Mouse (Mus musculus) intestine, embryonic 16.5 days (tissue): ENCODE measurements at regions not wholly inside any gene's neighbourhood (a gene's known extent, or its start where the extent isn't known, plus 50 kb on each side); places are given as distances from the start of the nearest gene placed in this dataset.

Experiments
- ATAC-seq: fragments of 200-750 bp; cut with Nextera tagmentation; 2 replicates; pipeline ENCODE4 v1.8.0; 2017; ENCODE audit warnings: moderate TSS enrichment, moderate library complexity
- H3K27ac ChIP-seq: fragments of 300-500 bp; sonication (generic); 2 replicates; pipeline ENCODE4 v1.5.1; 2014; ENCODE audit warnings: mild to moderate bottlenecking, low read length
- H3K27me3 ChIP-seq: fragments of 300-500 bp; sonication (generic); replicated peaks from 2 replicates; pipeline ENCODE4 v1.6.1; 2014; ENCODE audit warnings: low read length, control low read depth, mixed read lengths; ENCODE audit not compliant: control insufficient read depth, insufficient read depth
- H3K36me3 ChIP-seq: fragments of 300-500 bp; sonication (generic); 2 replicates; pipeline ENCODE4 v1.6.1; 2014; ENCODE audit warnings: low read length, control low read depth; ENCODE audit not compliant: control insufficient read depth, insufficient read depth
- H3K4me1 ChIP-seq: fragments of 300-500 bp; sonication (generic); 2 replicates; pipeline ENCODE4 v1.6.1; 2014; ENCODE audit warnings: low read length, control low read depth, mixed read lengths; ENCODE audit not compliant: control insufficient read depth, insufficient read depth
- H3K4me2 ChIP-seq: fragments of 300-500 bp; sonication (generic); 2 replicates; pipeline ENCODE4 v1.6.1; 2014; ENCODE audit warnings: low read depth, low read length, control low read depth
- H3K4me3 ChIP-seq: fragments of 300-500 bp; sonication (generic); 2 replicates; pipeline ENCODE4 v1.5.1; 2014; ENCODE audit warnings: mild to moderate bottlenecking, low read length
- H3K9ac ChIP-seq: fragments of 300-500 bp; sonication (generic); 2 replicates; pipeline ENCODE4 v1.6.1; 2014; ENCODE audit warnings: low read depth, low read length
- H3K9me3 ChIP-seq: fragments of 300-500 bp; sonication (generic); 2 replicates; pipeline ENCODE4 v1.6.1; 2016; ENCODE audit warnings: low read length, control low read depth; ENCODE audit not compliant: control insufficient read depth
- WGBS: fragments of 180-500 bp; shearing (Covaris S2); extraction: QIAGEN DNeasy Blood & Tissue Kit; methylation state at CpG from one replicate; pipeline ENCODE4 v1.1.7; 2014; 5-methylcytosine and 5-hydroxymethylcytosine counted together

DNA sequence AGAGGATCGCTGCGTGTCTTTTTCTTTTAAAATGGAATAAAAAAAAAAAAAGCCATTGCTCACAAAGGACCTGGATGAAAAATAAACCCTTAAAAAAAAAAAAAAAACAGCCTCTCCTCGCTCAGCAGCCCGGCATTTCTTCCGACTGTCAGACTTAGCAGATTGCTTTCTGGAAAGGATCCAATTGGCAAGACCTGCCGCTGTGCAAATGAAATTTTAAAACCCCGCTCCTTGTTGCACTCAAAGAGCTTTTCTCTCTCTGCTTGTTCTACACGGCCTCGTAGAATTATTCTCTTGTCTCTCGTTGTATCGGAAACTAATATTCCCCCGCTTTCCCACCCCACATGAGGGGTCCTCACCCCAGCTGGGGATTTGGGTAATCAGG, 166.6 kb downstream of the H2al1j start:
- no peak for ATAC-seq
- peak overlapping the region; percentile 45 for H3K27ac ChIP-seq
- peaks cover 11% of the 10 kb centered on the region; the same call in 1 of the 2 replicates for H3K4me1 ChIP-seq
- H3K9me3 ChIP-seq, result no peaks in the 10 kb centered on the region
- H3K27me3 ChIP-seq, result peaks cover 10% of the 10 kb centered on the region; the same call in 1 of the 2 replicates
- H3K9ac ChIP-seq, result no peak overlapping the region
- H3K4me2 ChIP-seq, result peak overlapping the region; percentile 48
- no peaks in the 10 kb centered on the region for H3K36me3 ChIP-seq
- WGBS, result 23% methylated on average over 12 of the region's 12 CpGs
- peak overlapping the region; percentile 14; the same call in 1 of the 2 replicates for H3K4me3 ChIP-seq

DNA sequence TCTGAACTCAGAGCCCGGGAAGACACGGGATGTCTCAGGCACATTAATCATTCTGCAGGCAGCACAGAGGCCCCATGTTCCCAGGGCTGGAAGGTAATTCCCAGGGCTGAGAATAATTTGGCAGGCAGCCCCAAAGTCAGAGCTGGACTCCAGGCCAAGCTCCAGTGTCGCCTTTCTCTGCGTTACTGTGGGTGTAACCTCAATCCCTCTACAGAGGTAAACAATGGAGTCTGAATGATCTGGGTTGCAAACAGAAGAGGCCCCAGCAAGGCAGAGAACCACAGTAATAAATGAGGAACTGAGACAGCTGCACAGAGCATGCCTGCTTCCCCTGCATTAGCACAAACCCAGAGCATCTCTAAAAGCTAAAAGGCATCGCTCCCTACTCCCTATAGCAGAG, 184.8 kb downstream of the H2al1j start:
- peak; percentile 48; the same call in 1 of the 2 replicates for ATAC-seq
- Histone ChIP-seq H3K27me3 (peaks cover 2% of the 10 kb centered on the region; the same call in 1 of the 2 replicates), H3K36me3 (no peaks in the 10 kb centered on the region)

DNA sequence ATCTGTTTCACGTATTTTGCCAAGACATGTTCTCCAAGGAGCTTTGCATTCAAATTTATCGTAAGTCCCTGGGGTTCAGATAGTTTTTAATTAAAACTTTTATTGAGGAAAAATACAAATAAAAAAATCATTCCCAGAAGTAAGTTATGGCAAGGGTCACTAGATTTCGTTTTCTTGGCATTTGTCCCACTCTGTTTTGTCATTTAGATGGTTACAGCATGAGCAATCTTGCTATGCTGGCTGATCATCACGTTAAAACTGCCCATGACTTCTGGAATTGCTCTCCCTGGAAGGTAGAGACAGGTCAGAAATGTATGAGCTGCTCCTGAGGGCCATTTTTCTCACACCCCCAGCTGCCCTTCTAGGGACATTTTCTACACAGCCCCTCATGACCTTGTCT, 185.3 kb downstream of the H2al1j start:
- H3K4me1 ChIP-seq, result no peaks in the 10 kb centered on the region
- WGBS, result 51% methylated on average over 4 of the region's 4 CpGs
- H3K4me2 ChIP-seq, result no peak overlapping the region
- H3K9me3 ChIP-seq, result no peaks in the 10 kb centered on the region
- no peak overlapping the region for H3K9ac ChIP-seq
- no peak overlapping the region for H3K27ac ChIP-seq
- no peak overlapping the region for H3K4me3 ChIP-seq
- H3K36me3 ChIP-seq, result no peaks in the 10 kb centered on the region
- peaks cover 2% of the 10 kb centered on the region; the same call in 1 of the 2 replicates for H3K27me3 ChIP-seq
- no peak for ATAC-seq

More for the DNA sequence above, 184.8 kb downstream of the H2al1j start:
- Histone ChIP-seq H3K4me2 (no peak overlapping the region), H3K4me1 (no peaks in the 10 kb centered on the region), H3K4me3 (no peak overlapping the region), H3K9me3 (no peaks in the 10 kb centered on the region), H3K9ac (no peak overlapping the region), H3K27ac (0 out of 2 replicates have a peak overlapping the region, but pooled peaks have one; percentile 11)
- WGBS, result 36% methylated on average over 5 of the region's 5 CpGs

DNA sequence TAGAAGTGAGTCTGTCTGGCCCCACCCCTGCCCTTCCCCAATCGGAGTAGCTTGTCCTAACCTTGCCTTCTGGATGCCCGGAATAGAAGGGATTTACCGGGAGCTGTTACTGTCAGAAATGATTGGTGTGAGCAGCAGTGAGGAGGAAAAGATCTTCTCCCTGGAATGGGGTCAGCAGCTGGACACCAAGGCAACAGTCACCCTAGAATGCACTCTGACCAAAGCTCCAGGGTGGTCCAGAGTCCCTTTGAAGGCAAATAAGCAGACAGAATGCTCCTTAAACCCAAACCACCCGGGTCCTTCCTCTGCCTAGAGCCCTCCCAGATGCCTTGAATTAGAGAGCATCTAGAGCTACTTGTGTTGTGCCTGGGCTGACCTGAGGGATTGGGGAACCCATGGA, 196.2 kb downstream of the H2al1j start:
- no peak overlapping the region for H3K4me3 ChIP-seq
- 34% methylated on average over 4 of the region's 4 CpGs for WGBS
- H3K4me2 ChIP-seq, result no peak overlapping the region
- no peak overlapping the region for H3K27ac ChIP-seq
- peaks cover 5% of the 10 kb centered on the region; the same call in 1 of the 2 replicates for H3K27me3 ChIP-seq
- H3K9ac ChIP-seq, result no peak overlapping the region
- H3K4me1 ChIP-seq, result no peaks in the 10 kb centered on the region
- no peaks in the 10 kb centered on the region for H3K36me3 ChIP-seq
- H3K9me3 ChIP-seq, result no peaks in the 10 kb centered on the region
- no peak for ATAC-seq

DNA sequence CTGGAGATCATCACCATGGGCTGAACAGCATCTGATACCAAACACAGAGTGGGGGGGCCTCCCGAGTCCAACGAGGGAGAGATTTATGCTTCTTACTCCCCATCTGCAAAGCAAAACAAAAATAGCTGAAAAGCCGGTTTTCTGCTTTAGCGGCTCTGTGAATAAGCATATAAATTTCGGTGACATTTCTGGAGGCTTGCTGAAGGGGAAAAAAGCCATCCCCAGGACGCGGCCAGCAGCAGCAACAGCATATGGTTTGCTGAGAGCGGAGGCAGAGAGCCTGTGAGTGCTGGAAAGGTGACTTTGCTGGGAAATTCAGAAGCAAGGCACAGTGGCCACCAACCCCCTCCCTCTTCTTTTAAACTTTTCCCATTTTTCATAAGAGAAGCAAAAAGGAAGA, 197.7 kb downstream of the H2al1j start:
- H3K36me3 ChIP-seq, result no peaks in the 10 kb centered on the region
- peaks cover 5% of the 10 kb centered on the region; the same call in 1 of the 2 replicates for H3K27me3 ChIP-seq
- no peak overlapping the region for H3K4me2 ChIP-seq
- no peak for ATAC-seq
- H3K27ac ChIP-seq, result no peak overlapping the region
- H3K4me1 ChIP-seq, result no peaks in the 10 kb centered on the region
- no peak overlapping the region for H3K4me3 ChIP-seq
- H3K9me3 ChIP-seq, result no peaks in the 10 kb centered on the region
- no peak overlapping the region for H3K9ac ChIP-seq
- 51% methylated on average over 8 of the region's 8 CpGs for WGBS

DNA sequence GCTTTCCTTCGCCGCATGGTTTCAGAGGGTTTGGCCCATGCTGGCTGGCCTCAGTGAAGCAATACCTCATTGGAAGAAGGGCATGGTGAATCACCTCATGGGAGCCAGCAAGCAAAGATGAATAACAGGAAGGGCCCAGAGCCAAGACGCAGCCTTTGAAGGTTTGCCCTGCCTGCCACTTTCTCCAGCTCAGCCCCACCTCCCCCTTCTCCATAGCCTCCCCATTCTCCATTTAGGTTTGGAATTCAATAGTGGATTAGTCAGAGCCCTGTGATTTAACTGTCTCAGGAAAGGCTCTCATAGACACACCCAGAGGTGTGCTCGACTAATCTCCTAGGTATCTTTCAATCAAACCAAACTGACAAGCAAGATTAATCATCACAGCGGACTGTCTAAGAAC, 201.0 kb downstream of the H2al1j start:
- H3K4me2 ChIP-seq, result no peak overlapping the region
- ATAC-seq, result no peak
- no peak overlapping the region for H3K4me3 ChIP-seq
- H3K27ac ChIP-seq, result no peak overlapping the region
- H3K9ac ChIP-seq, result no peak overlapping the region
- H3K36me3 ChIP-seq, result no peaks in the 10 kb centered on the region
- no peaks in the 10 kb centered on the region for H3K9me3 ChIP-seq
- H3K27me3 ChIP-seq, result no peaks in the 10 kb centered on the region; the same call in 1 of the 2 replicates
- no peaks in the 10 kb centered on the region for H3K4me1 ChIP-seq
- 81% methylated on average over 5 of the region's 5 CpGs for WGBS

DNA sequence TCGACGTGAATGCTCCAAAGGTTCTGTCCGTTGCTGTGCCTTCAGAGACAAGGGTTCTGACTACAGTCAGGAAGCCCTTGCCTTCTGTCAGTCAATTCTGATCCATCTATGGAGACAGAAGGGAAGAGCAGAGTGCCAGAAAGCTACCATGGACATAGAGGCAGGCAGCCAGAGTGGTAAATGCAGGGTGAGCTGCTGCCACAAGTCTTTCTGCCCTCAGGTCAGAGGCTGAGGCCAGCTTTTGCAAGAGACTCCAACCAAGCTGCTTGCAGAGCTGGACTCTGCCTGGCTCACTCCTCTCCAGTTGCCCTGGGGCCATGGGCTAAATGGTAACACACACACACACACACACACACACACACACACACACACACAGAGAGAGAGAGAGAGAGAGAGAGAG, 201.6 kb downstream of the H2al1j start:
- Histone ChIP-seq H3K36me3 (no peaks in the 10 kb centered on the region), H3K9ac (no peak overlapping the region), H3K4me2 (no peak overlapping the region), H3K4me3 (no peak overlapping the region), H3K9me3 (no peaks in the 10 kb centered on the region), H3K4me1 (no peaks in the 10 kb centered on the region), H3K27me3 (no peaks in the 10 kb centered on the region; the same call in 1 of the 2 replicates), H3K27ac (no peak overlapping the region)
- WGBS, result 70% methylated on average over 3 of the region's 3 CpGs
- no peak for ATAC-seq

DNA sequence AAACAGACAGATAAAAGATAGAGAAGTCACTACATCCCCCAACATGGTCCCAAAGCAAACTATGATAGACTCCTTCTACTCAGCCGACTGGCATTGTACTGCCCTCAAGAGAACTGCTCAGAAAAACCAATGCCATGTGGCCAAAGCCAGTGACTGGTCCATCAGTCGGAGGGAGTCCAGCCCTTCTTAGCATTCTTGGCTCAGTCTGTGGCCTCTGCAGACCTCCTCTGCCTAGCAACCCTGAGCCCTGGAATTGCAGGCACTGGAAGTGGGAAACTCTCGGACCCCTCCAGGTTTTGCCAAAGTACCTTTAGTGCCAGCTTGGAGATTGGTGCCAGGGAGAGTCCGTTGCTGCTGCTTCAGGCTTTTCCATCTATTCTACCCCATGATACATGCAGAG, 205.2 kb downstream of the H2al1j start:
- Histone ChIP-seq H3K27me3 (no peaks in the 10 kb centered on the region), H3K27ac (no peak overlapping the region), H3K4me1 (no peaks in the 10 kb centered on the region), H3K9ac (no peak overlapping the region), H3K4me2 (no peak overlapping the region), H3K9me3 (no peaks in the 10 kb centered on the region), H3K4me3 (no peak overlapping the region), H3K36me3 (no peaks in the 10 kb centered on the region)
- 70% methylated on average over 4 of the region's 4 CpGs for WGBS
- no peak for ATAC-seq

DNA sequence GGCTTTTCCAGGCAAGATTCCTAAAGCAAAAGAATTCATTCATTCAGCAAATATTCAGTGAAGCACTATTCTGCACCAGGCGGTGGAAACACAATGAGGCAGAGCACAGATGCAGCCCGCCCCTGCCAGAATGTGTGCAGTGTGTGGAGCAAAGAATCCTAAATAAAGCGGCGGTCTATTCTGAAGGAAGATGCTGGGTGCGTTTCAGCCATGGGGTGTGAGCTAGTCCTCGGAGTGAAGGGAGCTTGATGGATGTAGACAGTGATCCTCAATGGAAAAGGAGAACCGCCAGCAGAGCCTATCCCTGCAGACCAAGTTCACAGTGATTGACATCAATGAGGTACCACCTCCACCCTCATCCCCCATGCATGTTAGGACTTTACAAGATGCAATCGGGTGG, 206.2 kb downstream of the H2al1j start:
- 73% methylated on average over 8 of the region's 8 CpGs for WGBS
- Histone ChIP-seq H3K27me3 (no peaks in the 10 kb centered on the region), H3K4me1 (no peaks in the 10 kb centered on the region), H3K36me3 (no peaks in the 10 kb centered on the region), H3K4me2 (no peak overlapping the region), H3K4me3 (no peak overlapping the region), H3K9ac (no peak overlapping the region), H3K27ac (no peak overlapping the region), H3K9me3 (no peaks in the 10 kb centered on the region)
- ATAC-seq, result no peak

DNA sequence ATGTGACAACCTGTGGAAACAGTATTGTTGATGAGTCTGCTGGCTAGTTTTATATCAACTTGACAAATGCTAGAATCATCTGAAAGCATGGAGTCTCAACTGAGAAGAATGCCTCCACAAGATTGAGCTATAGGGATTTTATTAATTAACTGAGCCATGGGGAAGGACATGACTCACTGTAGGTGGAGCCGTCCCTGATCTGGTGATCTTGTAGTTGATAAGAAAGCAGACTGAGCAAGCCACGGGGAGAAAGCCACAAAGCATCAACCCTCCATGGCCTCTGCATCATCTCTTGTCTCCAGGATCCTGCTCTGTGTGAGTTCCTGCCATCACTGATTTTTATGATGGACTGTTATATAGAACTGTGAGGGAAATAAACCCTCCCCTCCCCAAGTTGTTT, 213.4 kb downstream of the H2al1j start:
- 74% methylated on average over 2 of the region's 2 CpGs for WGBS
- no peak overlapping the region for H3K4me3 ChIP-seq
- ATAC-seq, result no peak
- H3K4me1 ChIP-seq, result no peaks in the 10 kb centered on the region
- H3K36me3 ChIP-seq, result no peaks in the 10 kb centered on the region
- H3K4me2 ChIP-seq, result no peak overlapping the region
- no peaks in the 10 kb centered on the region for H3K27me3 ChIP-seq
- no peak overlapping the region for H3K27ac ChIP-seq
- no peak overlapping the region for H3K9ac ChIP-seq
- no peaks in the 10 kb centered on the region for H3K9me3 ChIP-seq
